10 mouse cellular contexts compared by ENCODE assay signal in genomic region chr7:101932551-101932950, GRCm38 (mm10). TPM values are rescaled to one million over a fixed set of nuclear protein-coding genes. Genes with fewer than 3 reads are reported as not detected.
DNase-seq lines count a peak whose midpoint lies in the region; ATAC-seq and TF ChIP-seq lines count a peak whose summit lies in the region.
"Had no signal": no experiment of that assay in that cellular context is flagged by ENCODE, and none has a peak within 500 bp of the region (broad histone marks: within the 10 kb centered on the region; RNA-seq: fewer than 3 reads in every experiment).

No protein-coding gene starts in this region.

- peak overlapping the region; percentile 99 for H3K4me3 ChIP-seq in erythroblast, embryonic 14.5 days (replicated peaks)
- H3K4me3 ChIP-seq in lung, embryonic 16.5 days (ENCODE audit: low read length) = peak overlapping the region; percentile 93
- peak overlapping the region; percentile 68; the same call in 1 of the 2 replicates for H3K4me3 ChIP-seq in limb, embryonic 11.5 days (ENCODE audit: low read depth, low read length)
- H3K4me3 ChIP-seq in small intestine, adult 2 months (ENCODE audit: low read depth, low read length) = no peak overlapping the region

- H3K4me1 ChIP-seq in erythroblast, embryonic 14.5 days (ENCODE audit: control insufficient read depth) = peaks cover 51% of the 10 kb centered on the region
- H3K4me1 ChIP-seq in lung, embryonic 16.5 days (replicated peaks; ENCODE audit: control insufficient read depth, insufficient read depth, low read length) = peaks cover 16% of the 10 kb centered on the region
- no peaks in the 10 kb centered on the region; the same call in 1 of the 2 replicates for H3K4me1 ChIP-seq in limb, embryonic 11.5 days (ENCODE audit: control insufficient read depth, insufficient read depth, low read length)
- H3K4me1 ChIP-seq in small intestine, adult 2 months (ENCODE audit: control insufficient read depth, insufficient read depth, insufficient read length, low read length) = no peaks in the 10 kb centered on the region; the same call in 1 of the 2 replicates

- WGBS in lung, embryonic 16.5 days = 55% methylated on average over 1 of the region's 1 CpGs
- WGBS in limb, embryonic 11.5 days = 86% methylated on average over 1 of the region's 1 CpGs
- 34% methylated on average over 1 of the region's 1 CpGs for WGBS in small intestine, adult 2 months

- H3K9ac ChIP-seq in lung, embryonic 16.5 days (ENCODE audit: low read length) = no peak overlapping the region
- no peak overlapping the region for H3K9ac ChIP-seq in limb, embryonic 11.5 days (ENCODE audit: low read length)

- peak overlapping the region; percentile 67 for H3K4me2 ChIP-seq in lung, embryonic 16.5 days (ENCODE audit: low read depth, low read length)
- no peak overlapping the region; the same call in 1 of the 2 replicates for H3K4me2 ChIP-seq in limb, embryonic 11.5 days (ENCODE audit: low read depth, severe bottlenecking)

- ATAC-seq in erythroblast, adult 5-6 weeks (replicated peaks; ENCODE audit: low FRiP score, poor library complexity, severe bottlenecking) = no peak
- ATAC-seq in lung, embryonic 16.5 days (ENCODE audit: low read depth) = no peak
- no peak for ATAC-seq in limb, embryonic 11.5 days (ENCODE audit: insufficient number of reproducible peaks, low FRiP score, low TSS enrichment, low read depth)

- no peaks in the 10 kb centered on the region for H3K27me3 ChIP-seq in erythroblast, embryonic 14.5 days (ENCODE audit: control insufficient read depth)
- H3K27me3 ChIP-seq in lung, embryonic 16.5 days (ENCODE audit: control insufficient read depth, insufficient read depth, low read depth, low read length) = no peaks in the 10 kb centered on the region
- no peaks in the 10 kb centered on the region for H3K27me3 ChIP-seq in limb, embryonic 11.5 days (ENCODE audit: control insufficient read depth, insufficient read depth, low read length)
- H3K27me3 ChIP-seq in small intestine, adult 2 months (ENCODE audit: control insufficient read depth, insufficient read depth, low read length) = no peaks in the 10 kb centered on the region

- H3K36me3 ChIP-seq in erythroblast, embryonic 14.5 days (ENCODE audit: control insufficient read depth) = peaks cover 25% of the 10 kb centered on the region
- no peaks in the 10 kb centered on the region for H3K36me3 ChIP-seq in lung, embryonic 16.5 days (ENCODE audit: control insufficient read depth, insufficient read depth, low read length)
- no peaks in the 10 kb centered on the region for H3K36me3 ChIP-seq in limb, embryonic 11.5 days (ENCODE audit: control insufficient read depth, insufficient read depth, low read length)
- no peaks in the 10 kb centered on the region for H3K36me3 ChIP-seq in small intestine, adult 2 months (ENCODE audit: control insufficient read depth, insufficient read depth, low read length)

- TF ChIP-seq POLR2A in small intestine, adult 2 months (IDR thresholded peaks at IDR 0.05; ENCODE audit: low read depth, low read length) = no peak

- DNase-seq in lung, postnatal 4 days = no peak
- no peak for DNase-seq in limb, embryonic 11.5 days (ENCODE audit: low spot score)
- DNase-seq in layer of hippocampus, postnatal 25 days (ENCODE audit: extremely low spot score in 1 of 2, low spot score in 1 of 2) = no peak
- DNase-seq in adrenal gland, adult 8-10 months = no peak
- DNase-seq: cerebellum, adult 8-10 months had no signal

- H3K9me3 ChIP-seq in erythroblast, embryonic 14.5 days (ENCODE audit: control insufficient read depth, low read length) = no peaks in the 10 kb centered on the region
- no peaks in the 10 kb centered on the region for H3K9me3 ChIP-seq in lung, embryonic 16.5 days (ENCODE audit: control insufficient read depth, low read length)
- no peaks in the 10 kb centered on the region for H3K9me3 ChIP-seq in limb, embryonic 11.5 days (ENCODE audit: control insufficient read depth, low read length)

- H3K27ac ChIP-seq in lung, embryonic 16.5 days (ENCODE audit: low read length) = peak overlapping the region; percentile 38
- no peak overlapping the region for H3K27ac ChIP-seq in limb, embryonic 11.5 days (replicated peaks; ENCODE audit: low read depth, low read length)
- peak overlapping the region; percentile 23; the same call in 1 of the 2 replicates for H3K27ac ChIP-seq in small intestine, adult 2 months (ENCODE audit: insufficient read depth, low read depth, low read length)

- TF ChIP-seq CTCF in small intestine, adult 2 months (IDR thresholded peaks at IDR 0.05; ENCODE audit: extremely low read depth, insufficient read length, insufficient replicate concordance, low read depth, low read length) = no peak

RNA-seq across cellular contexts. Expression of gene Lrrc51, which starts 1.1 kb away (rescaled TPM):
- polyA plus RNA-seq in erythroblast, embryonic 14.5 days (2012) = not detected in 2 replicates
- total RNA-seq in erythroblast, adult 5-6 weeks (2015; ENCODE audit: low replicate concordance) = not detected in 2 replicates
- not detected in 2 replicates for total RNA-seq in erythroblast, adult 5-6 weeks (2017; ENCODE audit: low replicate concordance)
- polyA plus RNA-seq in lung, embryonic 16.5 days (2015; fragmentation: Nextera tagmentation; extraction: Ambion mirVana) = 18.1 and 28.3 TPM in 2 replicates
- polyA plus RNA-seq in limb, embryonic 11.5 days (2014; fragmentation: Nextera tagmentation; extraction: Ambion mirVana) = 13.2 TPM in 2 replicates
- polyA plus RNA-seq in small intestine, adult 2 months (2012; rRNA removed) = 2.8 and 3.4 TPM in 2 replicates
- total RNA-seq in layer of hippocampus, postnatal 25 days (2021) = 1 to 10 TPM; 6.0 to 6.8 TPM
- 10 to 100 TPM; 11.3 to 19.1 (median 16.7) TPM for total RNA-seq in adrenal gland, adult 8-10 months (2022)

RNA-seq across cellular contexts. Expression of gene Numa1, which starts 1.4 kb away (rescaled TPM):
- 19.8 and 24.7 TPM in 2 replicates for polyA plus RNA-seq in erythroblast, embryonic 14.5 days (2012)
- total RNA-seq in erythroblast, adult 5-6 weeks (2015; ENCODE audit: low replicate concordance) = 22.3 and 42.0 TPM in 2 replicates
- total RNA-seq in erythroblast, adult 5-6 weeks (2017; ENCODE audit: low replicate concordance) = 64.5 and 110 TPM in 2 replicates
- polyA plus RNA-seq in lung, embryonic 16.5 days (2015; fragmentation: Nextera tagmentation; extraction: Ambion mirVana) = 66.7 and 73.7 TPM in 2 replicates
- polyA plus RNA-seq in limb, embryonic 11.5 days (2014; fragmentation: Nextera tagmentation; extraction: Ambion mirVana) = 130 and 140 TPM in 2 replicates
- 43.1 and 63.1 TPM in 2 replicates for polyA plus RNA-seq in small intestine, adult 2 months (2012; rRNA removed)
- 10 to 100 TPM; 89.0 to 98.9 TPM for total RNA-seq in layer of hippocampus, postnatal 25 days (2021)
- 100 to 1,000 TPM; 191 to 248 (median 221) TPM for total RNA-seq in adrenal gland, adult 8-10 months (2022)

RNA-seq across cellular contexts. Expression of gene Tomt, which starts 26.4 kb away (rescaled TPM):
- polyA plus RNA-seq in erythroblast, embryonic 14.5 days (2012) = not detected in 2 replicates
- not detected in 2 replicates for total RNA-seq in erythroblast, adult 5-6 weeks (2015; ENCODE audit: low replicate concordance)
- 0.56 TPM in 1 of 2 replicates, not detected in the other for total RNA-seq in erythroblast, adult 5-6 weeks (2017; ENCODE audit: low replicate concordance)
- polyA plus RNA-seq in lung, embryonic 16.5 days (2015; fragmentation: Nextera tagmentation; extraction: Ambion mirVana) = 0.20 and 0.69 TPM in 2 replicates
- polyA plus RNA-seq in limb, embryonic 11.5 days (2014; fragmentation: Nextera tagmentation; extraction: Ambion mirVana) = 0.40 and 0.78 TPM in 2 replicates
- polyA plus RNA-seq in small intestine, adult 2 months (2012; rRNA removed) = 0.03 TPM in 1 of 2 replicates, not detected in the other
- total RNA-seq in layer of hippocampus, postnatal 25 days (2021) = not detected
- not detected for total RNA-seq in adrenal gland, adult 8-10 months (2022)
- total RNA-seq: left cerebral cortex, postnatal 4 days had no signal

RNA-seq across cellular contexts. Expression of gene Lamtor1, which starts 26.8 kb away (rescaled TPM):
- 10.4 and 12.4 TPM in 2 replicates for polyA plus RNA-seq in erythroblast, embryonic 14.5 days (2012)
- 35.0 and 36.6 TPM in 2 replicates for total RNA-seq in erythroblast, adult 5-6 weeks (2015; ENCODE audit: low replicate concordance)
- 26.2 and 28.0 TPM in 2 replicates for total RNA-seq in erythroblast, adult 5-6 weeks (2017; ENCODE audit: low replicate concordance)
- 161 and 163 TPM in 2 replicates for polyA plus RNA-seq in lung, embryonic 16.5 days (2015; fragmentation: Nextera tagmentation; extraction: Ambion mirVana)
- 139 and 150 TPM in 2 replicates for polyA plus RNA-seq in limb, embryonic 11.5 days (2014; fragmentation: Nextera tagmentation; extraction: Ambion mirVana)
- 117 and 177 TPM in 2 replicates for polyA plus RNA-seq in small intestine, adult 2 months (2012; rRNA removed)
- 100 to 1,000 TPM in 1 of 2 experiments, 10 to 100 TPM in 1; 97.8 to 102 TPM for total RNA-seq in layer of hippocampus, postnatal 25 days (2021)
- 100 to 1,000 TPM in 3 of 4 experiments, 10 to 100 TPM in 1; 92.8 to 107 (median 104) TPM for total RNA-seq in adrenal gland, adult 8-10 months (2022)
